Mouse (Mus musculus): ENCODE data around the gene Pik3r5.
A peak's percentile ranks its signal among the peaks of the same experiment; 100 is the strongest.

Pik3r5 gene

DNA sequence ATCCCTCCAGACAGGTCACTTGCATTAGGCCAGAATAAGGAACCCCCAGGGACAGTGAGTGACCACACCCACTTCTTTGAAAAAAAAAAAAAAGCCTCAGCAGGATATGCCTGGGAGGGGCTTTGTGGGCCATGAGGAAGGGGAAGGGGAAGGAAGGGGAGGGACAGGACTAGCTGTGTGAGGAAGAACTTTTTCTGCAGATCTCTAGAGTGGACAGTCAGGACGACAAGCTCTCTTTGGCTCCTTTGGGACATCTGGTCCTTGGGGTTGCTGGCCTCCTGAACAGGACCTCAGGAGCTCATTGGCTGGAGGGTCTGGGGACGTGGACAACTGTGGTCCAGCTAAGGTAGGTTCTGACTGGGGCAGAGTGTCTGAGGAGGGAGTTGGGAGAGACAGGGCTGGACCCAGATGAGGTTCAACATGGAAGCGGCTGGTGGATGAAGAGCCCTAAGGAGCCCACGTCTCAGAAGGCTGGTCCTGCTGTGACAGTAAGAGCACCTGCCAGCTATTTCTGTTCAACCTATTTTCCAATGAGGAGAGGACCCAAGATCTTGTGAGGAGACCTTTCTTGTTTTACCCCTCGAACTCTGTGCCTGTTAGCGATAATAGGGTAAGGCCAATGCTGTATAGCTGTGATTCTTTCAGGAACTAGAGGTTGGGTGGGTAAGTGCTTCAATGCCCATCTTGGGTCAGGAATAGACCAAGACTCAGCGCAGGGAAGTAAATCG, 71.1 kb downstream of the Pik3r5 start, which contains the start of gene Pik3r6:
TSS of gene Pik3r6 (plus strand) at position 118 of the 728 bp plus-strand sequence.
- no peak for TF ChIP-seq GATA4 (IDR thresholded peaks at IDR 0.05; ENCODE audit: insufficient replicate concordance, low read length)

DNA sequence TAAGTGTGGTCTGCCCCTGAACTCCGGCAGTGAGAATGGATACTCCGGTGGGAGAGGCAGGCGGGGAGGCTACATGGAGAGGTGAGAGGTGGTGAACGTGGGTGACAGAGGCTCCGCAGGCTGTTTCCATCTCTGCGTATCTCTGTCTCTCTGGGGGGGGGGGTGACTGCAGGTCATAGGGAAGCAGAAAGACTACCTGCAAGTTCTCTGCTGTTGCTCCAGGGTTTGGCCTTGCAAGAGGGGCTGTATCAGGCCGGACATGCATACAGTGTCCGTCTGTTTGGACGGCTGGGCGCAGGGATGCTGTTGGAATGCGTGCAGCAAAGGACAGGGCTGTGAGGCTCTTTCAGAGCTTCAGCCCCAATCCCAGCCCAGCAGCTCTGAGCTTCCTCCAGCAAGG, 73.0 kb downstream of the Pik3r5 start:
- TF ChIP-seq GATA4 (IDR thresholded peaks at IDR 0.05; ENCODE audit: insufficient replicate concordance, low read length) = no peak

DNA sequence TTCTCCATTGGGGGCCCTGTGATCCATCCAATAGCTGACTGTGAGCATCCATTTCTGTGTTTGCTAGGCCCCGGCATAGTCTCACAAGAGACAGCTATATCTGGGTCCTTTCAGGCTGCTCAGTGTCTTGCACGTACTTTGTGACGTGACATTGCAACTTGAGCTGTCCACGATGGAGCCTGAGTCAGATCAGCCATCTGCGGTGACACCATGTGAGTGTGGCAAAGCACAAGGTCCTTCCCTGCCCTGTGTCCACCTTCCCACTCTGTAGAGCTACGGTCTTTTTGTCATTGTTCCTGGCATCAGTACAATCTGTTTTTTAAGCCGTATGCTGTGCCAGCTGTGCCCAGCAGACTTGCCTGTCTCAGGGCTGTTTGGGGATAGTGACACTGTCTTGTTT, 75.3 kb downstream of the Pik3r5 start:
- no peak for TF ChIP-seq GATA4 (IDR thresholded peaks at IDR 0.05; ENCODE audit: insufficient replicate concordance, low read length)

DNA sequence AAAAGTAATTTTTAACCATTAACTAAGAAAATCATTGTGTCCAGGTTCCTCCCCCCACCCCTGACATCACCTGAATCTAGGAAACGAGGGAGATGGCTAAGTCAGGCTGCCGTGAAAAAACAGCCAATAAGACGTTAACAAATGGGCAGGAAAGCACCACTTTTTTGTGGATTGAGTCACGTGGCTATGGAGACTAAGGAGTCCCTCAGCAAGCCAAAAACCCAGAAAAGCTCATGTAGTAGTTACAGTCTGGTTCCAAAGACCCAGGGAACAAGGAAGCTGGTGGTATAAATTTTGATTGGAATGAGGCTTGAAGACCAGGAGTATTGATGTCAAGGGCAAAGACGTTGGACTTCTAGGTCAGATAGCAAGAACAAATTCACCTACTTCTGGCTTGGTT, 76.7 kb downstream of the Pik3r5 start:
- no peak for TF ChIP-seq GATA4 (IDR thresholded peaks at IDR 0.05; ENCODE audit: insufficient replicate concordance, low read length)

DNA sequence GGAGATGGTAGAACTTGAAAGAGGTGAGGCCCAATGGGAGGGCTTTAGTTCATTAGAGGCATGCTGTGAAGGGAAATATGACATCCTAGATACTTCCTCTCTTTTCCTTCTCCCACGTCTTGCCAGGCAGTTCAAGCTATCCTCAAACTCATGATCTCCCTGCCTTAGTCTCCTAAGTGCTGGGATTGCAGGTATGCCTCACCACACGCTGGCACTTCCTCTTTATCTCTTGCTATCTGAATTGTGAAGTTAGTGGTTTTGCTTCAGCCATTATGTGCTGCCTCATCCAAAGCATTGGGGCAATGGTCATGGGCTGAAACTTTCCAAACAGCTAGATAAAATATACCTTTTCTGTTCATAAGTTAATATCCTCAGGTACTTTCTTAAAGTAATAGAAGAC, 77.3 kb downstream of the Pik3r5 start:
- no peak for TF ChIP-seq GATA4 (IDR thresholded peaks at IDR 0.05; ENCODE audit: insufficient replicate concordance, low read length)

DNA sequence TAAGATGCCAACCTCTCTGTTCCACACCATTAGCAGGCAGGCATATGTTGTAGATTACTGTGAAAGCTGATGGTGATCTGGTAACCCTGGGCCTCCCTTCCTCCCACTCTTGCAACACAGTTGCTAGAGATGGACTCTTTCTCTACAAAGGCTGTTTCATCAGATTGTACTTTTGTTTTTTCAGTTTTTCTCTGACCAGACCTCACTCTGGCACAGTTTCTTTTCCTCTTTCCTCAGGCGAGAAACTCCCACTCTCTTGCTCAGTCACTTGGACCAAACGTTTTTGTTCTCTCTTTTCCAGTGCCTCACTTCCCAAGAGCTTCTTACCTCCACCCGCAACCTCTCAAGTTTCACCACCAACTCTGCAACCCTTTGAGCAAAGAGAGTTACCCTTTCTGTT, 82.0 kb downstream of the Pik3r5 start:
- TF ChIP-seq GATA4 (IDR thresholded peaks at IDR 0.05; ENCODE audit: insufficient replicate concordance, low read length) = no peak

DNA sequence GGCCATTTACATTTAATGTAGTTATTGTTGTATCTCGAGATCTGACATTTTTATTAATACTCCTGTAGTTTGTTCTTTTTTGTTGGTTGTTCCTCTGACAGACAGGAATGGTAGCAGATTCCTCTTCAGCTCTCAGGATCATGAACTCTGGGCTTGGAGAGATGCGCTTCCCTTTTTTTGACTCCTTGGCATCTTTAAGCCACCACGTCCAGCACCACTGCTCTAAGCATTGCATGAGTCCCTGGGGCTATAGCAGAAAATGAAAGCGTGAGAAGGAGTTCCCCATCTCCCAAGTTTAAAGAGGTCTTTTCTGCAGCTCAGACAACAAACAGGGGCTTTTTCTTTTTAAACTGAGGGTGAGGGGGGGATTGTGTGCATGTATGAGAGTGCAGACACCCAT, 87.4 kb downstream of the Pik3r5 start:
- TF ChIP-seq GATA4 (IDR thresholded peaks at IDR 0.05; ENCODE audit: insufficient replicate concordance, low read length) = no peak

DNA sequence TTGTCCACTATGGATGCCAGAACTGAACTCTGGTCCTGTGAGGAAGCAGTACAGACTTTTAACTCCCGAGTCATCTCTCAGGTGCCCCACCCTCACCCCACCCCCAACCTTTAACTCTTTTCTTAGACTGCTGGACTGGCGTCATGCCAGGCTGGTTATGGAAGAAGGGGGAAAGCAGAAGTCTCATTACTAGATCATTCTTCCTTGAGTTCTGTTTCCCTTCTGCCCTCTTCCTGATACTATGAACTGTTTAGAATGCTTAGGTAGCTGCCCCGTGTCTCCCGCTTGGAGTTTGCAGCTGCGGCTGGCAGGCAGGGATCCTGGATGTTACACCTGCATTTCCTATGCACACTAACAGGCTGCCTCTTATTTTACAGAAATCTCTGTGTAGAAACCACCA, 87.9 kb downstream of the Pik3r5 start:
- no peak for TF ChIP-seq GATA4 (IDR thresholded peaks at IDR 0.05; ENCODE audit: insufficient replicate concordance, low read length)

DNA sequence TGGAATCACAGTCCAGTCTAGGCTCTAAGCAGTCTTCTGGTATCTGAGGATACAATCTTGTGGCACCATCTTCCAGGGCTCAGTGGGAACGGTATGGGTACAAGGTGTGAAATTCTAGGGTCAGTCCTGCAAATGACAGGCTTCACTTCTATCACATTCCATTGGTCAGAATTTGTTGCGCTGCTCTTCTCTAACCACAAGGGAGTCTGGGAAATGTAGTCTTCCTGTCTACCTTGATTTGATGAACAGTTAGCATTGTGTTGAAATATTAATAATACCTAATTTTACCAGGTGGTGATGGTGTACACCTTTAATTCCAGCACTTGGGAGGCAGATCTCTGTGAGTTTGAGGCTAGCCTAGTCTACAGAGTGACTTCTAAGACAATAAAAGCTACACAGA, 88.5 kb downstream of the Pik3r5 start:
- TF ChIP-seq GATA4 (IDR thresholded peaks at IDR 0.05; ENCODE audit: insufficient replicate concordance, low read length) = no peak

DNA sequence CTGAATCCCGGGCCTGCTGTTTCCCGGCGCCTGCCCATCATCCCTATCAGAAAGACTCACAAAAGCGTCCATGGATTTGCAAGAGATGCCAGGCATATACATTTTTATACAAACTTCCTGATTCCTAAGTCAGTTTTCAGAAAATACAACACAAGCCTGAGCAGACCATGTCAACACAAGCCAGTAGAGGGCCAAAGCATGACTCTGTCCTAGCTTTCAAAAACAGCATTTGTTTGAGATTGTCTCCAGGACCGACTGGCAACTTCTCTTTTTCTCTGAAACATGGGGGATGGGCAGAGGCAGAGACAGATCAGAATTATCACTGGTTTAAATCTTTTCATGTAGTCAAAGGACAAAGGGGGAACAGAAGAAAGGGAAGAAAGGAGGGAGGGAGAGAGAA, 89.4 kb downstream of the Pik3r5 start:
- no peak for TF ChIP-seq GATA4 (IDR thresholded peaks at IDR 0.05; ENCODE audit: insufficient replicate concordance, low read length)

DNA sequence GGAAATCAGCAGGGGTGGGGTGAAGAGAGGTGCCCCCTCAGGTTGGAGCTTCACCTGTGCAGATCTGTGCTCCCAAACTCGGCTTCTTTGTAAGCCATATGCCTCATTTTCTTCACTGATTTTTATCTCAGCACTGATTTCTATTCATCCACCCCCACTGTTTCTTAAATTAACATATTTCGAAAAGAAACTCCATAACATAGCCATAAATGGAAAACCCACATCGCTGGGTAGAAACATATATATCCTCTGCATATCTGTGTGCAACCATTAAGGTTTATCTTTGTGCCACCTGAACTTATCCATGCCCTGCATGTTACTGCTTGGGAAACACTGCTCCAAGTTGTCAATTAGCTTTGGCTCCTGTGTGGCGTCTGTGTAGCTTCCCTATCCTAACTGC, 94.5 kb downstream of the Pik3r5 start:
- TF ChIP-seq GATA4 (IDR thresholded peaks at IDR 0.05; ENCODE audit: insufficient replicate concordance, low read length) = no peak

DNA sequence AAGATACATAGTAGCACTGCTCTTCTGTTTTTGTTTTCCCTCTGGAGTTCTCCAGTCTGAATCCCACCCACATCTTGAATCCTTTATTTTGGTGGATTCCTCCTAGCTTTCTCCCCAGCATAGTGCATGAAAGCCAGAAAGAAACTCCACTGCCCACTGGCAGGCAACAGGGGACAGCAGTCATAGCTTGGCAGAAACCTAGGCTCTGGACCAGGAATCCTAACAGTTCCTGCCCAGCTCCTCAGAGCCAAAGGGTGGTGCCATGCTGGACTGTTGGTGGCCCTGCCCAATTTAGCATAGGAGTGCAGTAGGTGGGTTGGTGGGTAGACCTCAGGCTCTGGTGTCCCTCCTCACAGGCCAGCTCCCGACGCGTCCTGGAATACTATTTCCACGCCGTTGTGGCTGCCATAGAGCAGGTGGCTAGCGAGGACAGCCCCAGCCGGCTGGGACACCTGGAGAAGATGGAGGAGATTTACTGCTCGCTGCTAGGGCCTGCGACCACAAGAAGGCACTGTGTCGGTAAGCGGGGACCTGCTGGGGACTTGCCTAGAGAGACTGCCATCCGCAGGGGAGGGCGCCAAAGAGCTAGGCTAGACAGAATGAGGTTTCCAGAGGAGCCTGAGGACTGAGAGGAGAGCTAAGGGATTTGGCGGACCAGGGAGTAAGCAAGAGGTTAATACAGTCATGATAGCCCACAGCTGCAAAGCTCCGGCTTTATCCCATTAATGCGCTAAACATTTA, 99.3 kb downstream of the Pik3r5 start:
- no peak for TF ChIP-seq GATA4 (IDR thresholded peaks at IDR 0.05; ENCODE audit: insufficient replicate concordance, low read length)

DNA sequence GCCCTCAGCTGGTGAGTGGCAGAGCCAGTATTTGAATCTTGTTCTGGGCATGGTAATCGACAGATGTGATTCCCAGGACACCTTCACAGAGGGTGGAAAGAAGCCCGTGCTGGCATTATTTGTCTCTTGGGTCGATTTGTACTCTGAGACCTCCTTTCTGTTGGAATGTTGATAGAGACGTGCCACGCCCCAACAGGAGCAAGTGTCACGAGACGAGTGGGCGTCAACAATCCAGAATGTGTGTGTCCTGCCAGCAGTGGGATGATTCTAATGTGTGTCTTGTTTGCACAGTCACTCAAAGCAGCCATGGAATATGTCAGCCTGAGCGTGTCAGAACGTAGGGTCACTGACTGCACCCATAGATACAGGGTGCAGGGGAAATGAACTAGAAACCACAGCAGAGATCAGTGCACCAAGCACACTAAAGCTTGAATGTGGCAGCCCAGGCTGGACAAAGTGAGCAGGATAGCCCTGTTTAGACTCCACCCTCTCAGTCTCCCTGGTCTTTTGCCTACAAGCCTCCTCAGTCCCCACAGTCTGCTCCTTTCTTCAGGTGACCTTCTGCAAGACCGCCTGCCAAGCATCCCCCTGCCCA, 100.1 kb downstream of the Pik3r5 start:
- TF ChIP-seq GATA4 (IDR thresholded peaks at IDR 0.05; ENCODE audit: insufficient replicate concordance, low read length) = no peak

DNA sequence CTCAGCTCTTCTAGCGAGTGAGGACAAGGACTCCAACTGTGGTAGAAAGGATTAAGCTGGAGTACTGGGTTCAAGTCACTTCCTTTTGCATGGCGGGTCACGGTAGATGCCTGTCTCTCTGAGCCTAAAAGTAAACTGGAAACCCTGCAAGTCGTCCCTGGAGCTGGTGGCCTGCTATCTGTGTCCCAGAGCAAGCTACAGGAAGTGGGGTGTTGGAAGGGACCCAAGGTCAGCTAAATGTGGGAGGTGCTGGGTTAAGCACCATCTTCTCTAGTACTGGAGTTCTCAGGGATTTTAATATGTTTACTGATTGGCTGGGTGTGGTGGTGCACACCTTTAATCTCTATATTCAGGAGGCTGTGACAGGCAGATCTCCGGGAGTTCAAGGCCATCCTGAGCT, 100.9 kb downstream of the Pik3r5 start:
- peak; percentile 85 for TF ChIP-seq GATA4 (IDR thresholded peaks at IDR 0.05; ENCODE audit: insufficient replicate concordance, low read length)

DNA sequence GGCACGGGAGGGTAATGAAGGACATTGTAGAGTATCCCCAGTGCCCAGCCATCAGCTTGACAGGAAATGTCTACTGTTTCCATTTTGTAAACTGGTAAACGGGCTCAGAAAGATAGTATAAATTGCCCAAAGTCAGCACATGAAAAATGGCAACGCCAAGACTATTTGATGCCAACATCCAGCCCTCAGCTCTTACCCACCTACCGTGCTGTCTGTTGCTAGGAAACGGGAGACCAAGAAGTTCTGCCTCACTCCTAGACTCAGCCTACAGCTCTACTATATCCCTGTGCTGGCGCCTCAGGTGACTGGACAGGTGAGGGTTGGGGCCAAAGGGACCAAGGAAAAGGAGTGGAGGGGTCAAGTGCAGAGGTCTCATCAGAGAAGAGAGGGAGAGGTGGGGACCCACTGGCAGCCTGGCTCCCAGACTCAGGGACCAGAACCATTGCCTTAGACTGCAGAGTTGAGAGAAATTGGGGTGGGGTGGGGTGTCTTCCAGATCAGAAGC, 102.1 kb downstream of the Pik3r5 start:
- TF ChIP-seq GATA4 (IDR thresholded peaks at IDR 0.05; ENCODE audit: insufficient replicate concordance, low read length) = no peak

DNA sequence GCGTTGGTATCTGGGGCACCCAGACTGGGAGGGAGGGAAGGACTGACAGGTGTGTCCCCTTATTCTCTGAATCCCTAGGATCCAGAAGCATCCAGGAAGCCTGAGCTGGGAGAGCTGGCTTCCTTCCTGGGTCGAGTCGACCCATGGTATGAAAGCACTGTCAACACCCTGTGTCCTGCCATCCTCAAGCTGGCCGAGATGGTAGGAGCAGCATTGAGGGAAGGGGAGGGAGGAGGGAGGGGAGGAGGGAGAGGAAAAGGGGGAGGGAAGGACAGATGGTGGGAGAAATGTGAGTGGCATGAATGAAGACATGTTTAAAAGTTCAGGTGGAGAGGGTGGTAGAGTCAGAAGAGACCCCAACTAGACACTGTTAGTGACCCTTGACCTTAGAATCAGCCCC, 104.1 kb downstream of the Pik3r5 start:
- TF ChIP-seq GATA4 (IDR thresholded peaks at IDR 0.05; ENCODE audit: insufficient replicate concordance, low read length) = no peak
